Mouse (Mus musculus) embryo, embryonic 11.5 days (tissue): ENCODE measurements around the gene Klhl2.

Source experiments
- DNase-seq: peaks from one replicate; pipeline ENCODE4 v3.0.0-alpha.2; 2012; ENCODE audit warnings: low read depth, low spot score

Gene Klhl2

DNA sequence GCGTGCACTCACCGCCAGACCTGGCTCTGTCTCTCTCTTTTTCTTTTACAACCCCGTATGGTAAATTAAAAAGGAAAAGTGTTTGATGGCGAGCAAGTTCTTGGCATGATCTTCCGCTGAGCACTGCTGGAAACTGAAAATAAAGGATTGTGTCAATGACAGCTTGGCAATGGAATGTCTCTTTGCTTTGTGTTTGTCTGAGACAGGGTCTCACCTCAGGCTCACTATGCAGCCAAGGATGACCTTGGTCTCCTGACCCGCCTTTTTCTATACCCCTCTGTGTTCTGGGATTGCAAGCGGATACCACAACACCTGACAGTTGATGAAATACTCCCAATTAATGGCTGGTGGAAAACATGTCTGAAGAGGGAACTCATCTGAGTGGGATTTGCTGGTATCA is 80.2 kb downstream of the Klhl2 start:
- DNase-seq: no peak

- DNase-seq: no peak
Measured at GRCm38 (mm10) chr8:64768645-64769044, 81.2 kb downstream of the Klhl2 start.

DNA sequence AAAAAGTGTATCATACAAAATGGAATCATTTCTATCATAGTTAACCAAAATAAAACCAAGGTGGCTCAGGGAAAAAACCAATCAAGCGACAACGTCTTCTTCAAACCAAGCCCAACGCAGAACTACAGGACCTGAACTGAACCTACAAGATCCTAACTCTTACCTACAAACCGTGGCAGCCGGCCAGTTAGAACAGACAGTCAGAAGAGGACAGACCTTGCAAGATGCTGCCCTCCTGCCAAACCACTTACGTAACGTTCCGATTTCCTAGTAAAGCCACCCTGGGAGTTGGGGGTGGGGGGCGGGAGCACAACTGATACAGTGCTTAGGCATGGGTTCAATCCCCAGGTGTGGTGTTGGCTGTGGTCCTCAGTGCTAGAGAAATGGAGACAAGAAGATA is 82.8 kb downstream of the Klhl2 start:
- no peak for DNase-seq

GRCm38 (mm10) chr8:64764075-64764474 is 85.7 kb downstream of the Klhl2 start:
- DNase-seq: no peak

- no peak for DNase-seq
Measured at GRCm38 (mm10) chr8:64762751-64763150, 87.1 kb downstream of the Klhl2 start.

- no peak for DNase-seq
Measured at GRCm38 (mm10) chr8:64761430-64761829, 88.4 kb downstream of the Klhl2 start.

DNA sequence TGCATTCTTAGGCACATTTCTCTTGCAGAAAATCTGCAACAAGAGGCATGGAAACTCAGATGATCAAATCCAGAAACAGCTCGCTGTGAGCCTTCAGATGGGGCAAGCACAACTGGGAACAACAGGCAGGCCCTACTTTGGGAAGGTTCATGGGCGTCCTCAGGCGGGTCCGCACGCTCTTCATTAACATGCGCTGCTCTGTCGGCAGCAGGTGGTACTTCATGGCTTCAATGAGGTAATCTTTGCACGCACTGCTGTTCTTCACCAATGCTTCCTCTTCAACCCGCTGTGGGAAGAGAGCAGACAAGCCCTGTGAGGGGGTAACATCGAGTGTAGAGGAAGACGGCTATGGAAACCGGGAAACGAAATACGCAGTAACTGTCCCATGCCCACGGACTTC is 91.9 kb downstream of the Klhl2 start:
- no peak for DNase-seq

DNA sequence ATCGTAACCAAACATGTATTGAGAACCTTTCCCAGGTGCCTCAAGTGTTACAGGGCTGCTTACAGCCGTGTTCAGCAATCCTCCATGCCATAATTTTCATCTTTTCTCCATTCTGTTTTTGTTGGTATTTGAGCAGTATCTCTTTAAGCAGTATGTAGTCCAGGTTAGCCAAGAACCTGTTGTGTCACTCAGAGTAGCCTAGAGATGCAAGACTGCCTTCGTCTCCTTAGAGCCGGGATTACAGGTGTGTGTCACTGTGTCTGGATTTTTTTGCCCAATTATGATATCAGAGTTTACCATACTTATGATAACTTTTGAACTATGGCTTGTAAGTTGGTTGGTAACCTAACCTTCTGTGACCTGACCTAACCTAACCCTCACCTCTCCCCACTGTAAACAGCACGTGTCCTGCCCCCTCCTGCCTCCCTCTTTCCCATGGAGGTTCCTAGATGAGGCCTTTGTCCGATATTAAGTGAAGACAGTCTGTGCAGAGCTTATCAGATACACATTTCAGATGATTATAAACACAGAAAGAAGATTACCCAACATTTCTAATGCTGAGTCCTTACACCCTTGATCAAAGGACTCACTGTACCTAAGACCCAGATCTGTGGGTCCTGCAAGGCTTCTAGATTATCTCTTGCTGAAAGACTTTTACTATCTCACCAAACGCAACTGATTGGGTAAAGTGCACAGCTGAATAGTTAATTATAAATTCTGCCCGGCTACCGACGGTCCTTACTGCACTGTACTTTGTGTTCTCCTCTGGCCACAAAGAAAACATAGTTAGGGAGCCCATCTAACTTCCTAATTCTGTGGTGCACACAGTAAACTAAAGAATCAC is 103.4 kb downstream of the Klhl2 start:
- DNase-seq: no peak

GRCm38 (mm10) chr8:64740547-64741211 is 109.1 kb downstream of the Klhl2 start:
- no peak for DNase-seq

DNA sequence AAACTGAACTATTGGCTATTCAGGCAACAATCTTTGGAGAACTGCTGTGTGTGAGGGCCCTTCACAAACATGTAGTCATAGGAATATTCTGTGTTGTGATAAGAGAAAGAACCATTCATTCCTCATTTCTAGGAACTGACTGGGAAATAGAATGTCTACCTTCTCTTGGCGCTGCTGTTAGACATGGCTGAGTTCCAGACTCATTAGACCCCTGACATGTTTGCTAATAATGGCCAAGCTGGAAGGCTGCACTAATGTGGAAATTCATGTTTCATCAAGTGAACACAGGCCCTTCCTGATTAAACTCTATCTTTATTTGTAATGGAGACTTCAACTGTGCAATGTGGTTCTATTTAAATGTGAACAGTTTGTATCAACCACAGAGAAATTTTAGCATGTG is 110.9 kb downstream of the Klhl2 start:
- DNase-seq: no peak

GRCm38 (mm10) chr8:64736767-64737323 is 113.0 kb downstream of the Klhl2 start:
- no peak for DNase-seq

- no peak for DNase-seq
Measured at GRCm38 (mm10) chr8:64735161-64735560, 114.7 kb downstream of the Klhl2 start.

GRCm38 (mm10) chr8:64733271-64733943 is 116.4 kb downstream of the Klhl2 start, which contains the start of gene Msmo1:
Gene Msmo1, minus strand, starts transcription at chr8:64733792.
- DNase-seq: peak; percentile 95

DNA sequence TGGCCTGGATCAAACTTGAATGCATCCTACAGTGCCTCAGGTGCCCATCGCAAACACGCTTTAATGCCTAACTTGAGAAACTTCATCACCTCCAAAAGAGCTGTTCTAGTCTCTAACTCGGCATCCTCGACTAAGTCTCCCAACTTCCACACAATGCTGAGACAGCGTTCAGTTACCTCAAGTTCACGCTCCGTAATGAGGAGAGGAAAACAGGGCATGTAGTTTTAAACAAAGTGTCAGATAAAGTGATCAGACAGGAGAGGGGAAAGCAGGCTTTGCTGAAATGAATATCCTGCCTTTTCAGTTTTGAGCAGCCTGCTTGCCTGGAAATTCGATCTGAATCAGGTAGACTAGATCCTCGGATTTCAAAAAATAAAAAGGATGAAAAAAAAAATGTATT is 117.2 kb downstream of the Klhl2 start:
- DNase-seq: no peak

- DNase-seq: no peak
Measured at GRCm38 (mm10) chr8:64728156-64728555, 121.7 kb downstream of the Klhl2 start.

GRCm38 (mm10) chr8:64726190-64726695 is 123.6 kb downstream of the Klhl2 start:
- no peak for DNase-seq

DNA sequence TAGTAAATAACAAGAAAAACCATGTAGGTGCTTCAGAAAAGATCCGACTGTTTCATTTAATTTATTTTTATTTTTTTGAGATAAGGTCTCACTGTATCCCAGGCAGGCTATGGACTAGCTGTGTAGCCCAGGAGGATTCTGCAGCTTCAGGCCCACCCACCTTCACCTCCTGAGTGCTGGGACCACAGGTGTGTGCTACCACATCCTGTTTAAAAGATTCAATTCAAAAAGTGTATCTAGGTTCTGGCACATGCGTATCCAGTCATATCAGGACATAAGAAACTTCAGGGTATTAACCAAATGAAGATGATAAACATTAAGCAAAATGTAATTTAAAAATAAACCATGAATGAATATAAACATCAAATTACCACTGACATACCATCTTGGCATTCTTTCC is 126.6 kb downstream of the Klhl2 start:
- no peak for DNase-seq

DNA sequence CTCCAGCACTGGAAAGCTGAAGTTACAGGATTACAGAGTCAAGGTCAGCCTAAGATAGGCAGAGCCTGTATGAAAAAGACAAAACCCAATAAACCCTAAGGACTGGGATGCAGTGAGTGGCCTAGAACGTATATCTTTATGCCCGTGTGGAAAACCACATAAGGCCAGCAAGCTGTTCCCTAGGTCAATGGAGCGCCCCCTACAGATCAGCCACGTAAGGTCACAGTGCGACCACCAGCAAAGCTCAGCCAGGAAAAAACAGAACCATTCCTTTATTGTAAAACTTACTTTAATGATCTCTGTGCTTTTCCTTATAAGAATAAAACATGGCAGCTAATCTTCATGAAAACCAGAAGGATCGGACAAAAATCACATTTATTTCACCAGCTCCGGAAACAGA is 131.9 kb downstream of the Klhl2 start:
- no peak for DNase-seq

DNA sequence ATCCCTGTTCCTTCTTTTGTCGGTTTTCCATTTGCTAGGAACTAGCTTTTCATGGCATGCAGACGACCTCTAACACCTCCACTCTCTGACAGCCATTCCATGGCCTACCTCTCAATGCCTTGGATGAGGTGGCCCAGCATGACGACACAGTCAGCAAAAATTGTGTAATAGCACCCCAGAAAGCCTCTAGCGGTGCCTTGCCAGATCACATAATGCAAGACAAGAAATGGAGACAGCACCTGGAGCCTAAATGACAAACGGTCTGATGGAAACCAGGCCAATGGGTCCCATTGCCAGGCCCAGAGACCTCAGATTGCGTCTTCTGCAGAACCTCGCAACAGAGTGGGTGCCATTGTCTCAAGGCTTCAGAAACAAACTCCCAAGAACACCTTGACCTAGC is 137.3 kb downstream of the Klhl2 start:
- DNase-seq: no peak

- DNase-seq: no peak
Measured at GRCm38 (mm10) chr8:64711544-64711943, 138.3 kb downstream of the Klhl2 start.

- DNase-seq: no peak
Measured at GRCm38 (mm10) chr8:64707481-64707880, 142.3 kb downstream of the Klhl2 start.

DNA sequence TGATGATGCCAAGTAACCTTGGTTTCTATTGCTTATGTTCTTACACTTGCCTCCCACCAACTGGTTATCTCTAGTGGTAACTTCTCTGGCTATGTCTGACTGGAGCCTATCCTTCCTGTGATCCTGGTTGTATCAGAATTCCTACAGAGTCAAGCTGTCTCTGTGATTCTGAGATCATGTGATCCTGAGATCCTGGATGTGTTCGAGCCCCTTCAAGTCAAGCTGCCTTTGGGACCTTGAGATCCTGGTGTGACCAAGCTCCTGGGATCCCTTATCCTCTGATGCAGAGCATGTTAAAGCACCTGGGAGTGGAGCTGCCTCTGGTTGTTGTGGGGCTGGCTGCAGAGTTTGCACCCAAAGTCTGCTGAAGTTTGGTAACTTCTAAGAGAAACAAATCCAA is 146.6 kb downstream of the Klhl2 start:
- DNase-seq: no peak
